ENCODE assay signal across 19 mouse cellular contexts in the genomic region with DNA sequence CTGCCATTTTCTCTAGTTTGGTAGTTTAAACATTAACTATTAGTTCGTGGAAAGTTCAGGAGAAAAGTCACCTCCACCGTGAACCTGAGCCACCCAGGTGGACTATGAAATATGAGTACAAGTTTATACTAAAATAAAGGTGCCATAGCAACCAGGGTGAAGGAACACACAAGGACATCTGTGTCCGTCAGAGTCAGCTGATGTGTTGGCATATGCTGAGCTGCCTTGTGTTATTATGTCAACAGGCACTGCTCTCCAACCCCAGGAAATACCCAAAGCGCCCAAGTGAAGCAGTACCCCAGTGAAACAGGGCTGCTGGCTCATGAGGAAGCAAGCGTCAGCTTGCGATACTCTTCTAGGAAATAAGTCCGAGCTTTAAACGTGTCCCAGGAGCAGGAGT.
DNase-seq lines count a peak whose midpoint lies in the region; ATAC-seq and TF ChIP-seq lines count a peak whose summit lies in the region.
"Had no signal": no experiment of that assay in that cellular context is flagged by ENCODE, and none has a peak within 500 bp of the region (broad histone marks: within the 10 kb centered on the region; RNA-seq: fewer than 3 reads in every experiment).

No protein-coding gene starts in this region.

- no peak overlapping the region for H3K4me3 ChIP-seq in lung, embryonic 14.5 days (ENCODE audit: low read depth, low read length)
- no peak overlapping the region for H3K4me3 ChIP-seq in lung, adult 2 months (replicated peaks; ENCODE audit: extremely low read depth, low read depth, low read length)
- H3K4me3 ChIP-seq in kidney, adult 2 months (ENCODE audit: insufficient read depth, low read depth, low read length), result no peak overlapping the region
- no peak overlapping the region for H3K4me3 ChIP-seq in stomach, embryonic 16.5 days (replicated peaks; ENCODE audit: low read length)
- H3K4me3 ChIP-seq: heart, embryonic 13.5 days; hindbrain, embryonic 13.5 days; left cerebral cortex, adult 2 months had no signal

- TF ChIP-seq CTCF in lung, embryonic 14.5 days (IDR thresholded peaks at IDR 0.05; ENCODE audit: low read depth), result no peak
- no peak for TF ChIP-seq CTCF in lung, adult 2 months (IDR thresholded peaks at IDR 0.05; ENCODE audit: insufficient read depth, low read length)
- TF ChIP-seq CTCF in kidney, adult 2 months (conservative IDR thresholded peaks at IDR 0.05; ENCODE audit: insufficient read depth, insufficient read length, low read depth, low read length), result no peak

- peak; percentile 61; the same call in 1 of the 2 replicates for ATAC-seq in lung, embryonic 14.5 days (ENCODE audit: insufficient read depth)
- peak; percentile 72; the same call in 1 of the 2 replicates for ATAC-seq in stomach, embryonic 16.5 days (ENCODE audit: insufficient read depth, low FRiP score)
- ATAC-seq: activated CD4-positive, CD25-positive, alpha-beta regulatory T cell, adult 4 months; forebrain, embryonic 16.5 days; midbrain, embryonic 16.5 days had no signal

- WGBS in lung, embryonic 14.5 days, result 40% methylated on average over 8 of the region's 8 CpGs
- 51% methylated on average over 8 of the region's 8 CpGs for WGBS in lung, adult 2 months
- WGBS in kidney, adult 2 months, result 24% methylated on average over 8 of the region's 8 CpGs
- WGBS in stomach, embryonic 16.5 days, result 50% methylated on average over 8 of the region's 8 CpGs

- H3K9me3 ChIP-seq in lung, embryonic 14.5 days (ENCODE audit: low read depth, low read length), result no peaks in the 10 kb centered on the region
- H3K9me3 ChIP-seq in stomach, embryonic 16.5 days (replicated peaks; ENCODE audit: control insufficient read depth, low read length), result no peaks in the 10 kb centered on the region
- H3K9me3 ChIP-seq: heart, embryonic 13.5 days; hindbrain, embryonic 13.5 days had no signal

- H3K27me3 ChIP-seq in lung, embryonic 14.5 days (ENCODE audit: insufficient read depth, low read length), result no peaks in the 10 kb centered on the region
- H3K27me3 ChIP-seq in kidney, adult 2 months (replicated peaks; ENCODE audit: control insufficient read depth, insufficient read depth, low read length), result no peaks in the 10 kb centered on the region
- H3K27me3 ChIP-seq in stomach, embryonic 16.5 days (ENCODE audit: control insufficient read depth, insufficient read depth, low read length), result no peaks in the 10 kb centered on the region
- H3K27me3 ChIP-seq: heart, embryonic 13.5 days; hindbrain, embryonic 13.5 days had no signal

- H3K27ac ChIP-seq in lung, embryonic 14.5 days (ENCODE audit: low read depth), result no peak overlapping the region
- H3K27ac ChIP-seq in kidney, adult 2 months (ENCODE audit: insufficient read depth, low read depth, low read length), result peak overlapping the region; percentile 82
- peak overlapping the region; percentile 16 for H3K27ac ChIP-seq in stomach, embryonic 16.5 days (ENCODE audit: low read length)
- H3K27ac ChIP-seq: heart, embryonic 13.5 days; hindbrain, embryonic 13.5 days; left cerebral cortex, adult 2 months; macrophage had no signal

- H3K4me1 ChIP-seq in lung, embryonic 14.5 days (ENCODE audit: insufficient read depth), result no peaks in the 10 kb centered on the region
- peaks cover 3% of the 10 kb centered on the region for H3K4me1 ChIP-seq in lung, adult 2 months (ENCODE audit: control insufficient read depth, insufficient read depth, low read length)
- H3K4me1 ChIP-seq in kidney, adult 2 months (ENCODE audit: control insufficient read depth, insufficient read depth, low read length), result peaks cover 32% of the 10 kb centered on the region
- H3K4me1 ChIP-seq in stomach, embryonic 16.5 days (ENCODE audit: control insufficient read depth, insufficient read depth, low read length), result no peaks in the 10 kb centered on the region

- no peaks in the 10 kb centered on the region for H3K36me3 ChIP-seq in lung, embryonic 14.5 days (ENCODE audit: insufficient read depth)
- H3K36me3 ChIP-seq in kidney, adult 2 months (ENCODE audit: control insufficient read depth, insufficient read depth, low read length), result no peaks in the 10 kb centered on the region
- no peaks in the 10 kb centered on the region for H3K36me3 ChIP-seq in stomach, embryonic 16.5 days (ENCODE audit: control insufficient read depth, insufficient read depth, low read length)
- H3K36me3 ChIP-seq: heart, embryonic 13.5 days; hindbrain, embryonic 13.5 days had no signal

- TF ChIP-seq POLR2A in lung, adult 2 months (IDR thresholded peaks at IDR 0.05; ENCODE audit: borderline replicate concordance, extremely low read depth, low read depth, low read length), result no peak
- no peak for TF ChIP-seq POLR2A in kidney, adult 2 months (IDR thresholded peaks at IDR 0.05; ENCODE audit: low read depth, low read length)

- H3K9ac ChIP-seq in lung, embryonic 14.5 days, result no peak overlapping the region
- H3K9ac ChIP-seq in stomach, embryonic 16.5 days (ENCODE audit: low read length), result no peak overlapping the region
- H3K9ac ChIP-seq: heart, embryonic 13.5 days; hindbrain, embryonic 13.5 days had no signal

- peak; percentile 19 for DNase-seq in lung, embryonic 14.5 days
- no peak for DNase-seq in lung, adult 2 months
- DNase-seq in kidney, adult 2 months, result peak; percentile 82
- peak; percentile 60 to 68 for DNase-seq in kidney, postnatal 36 days
- DNase-seq in adrenal gland, postnatal 25 days, result no peak
- no peak for DNase-seq in T-cell, adult 2 months (ENCODE audit: low spot score)
- DNase-seq in ovary, postnatal 10 days (ENCODE audit: low spot score), result no peak
- DNase-seq: cerebellum, adult 11 months; gastrocnemius, postnatal 10 days; liver; thymus, adult 18-20 months had no signal

- H3K4me2 ChIP-seq in lung, embryonic 14.5 days, result no peak overlapping the region
- no peak overlapping the region for H3K4me2 ChIP-seq in stomach, embryonic 16.5 days (ENCODE audit: low read depth, low read length)
- H3K4me2 ChIP-seq: heart, embryonic 13.5 days; hindbrain, embryonic 13.5 days had no signal

Comparison
In these comparisons a context has a peak if more than half of its experiments do, and no peak if none do; other contexts are left out.
1. DNase-seq: peak in lung, embryonic 14.5 days (single experiment), kidney, adult 2 months (single experiment) and kidney, postnatal 36 days (2 of 2); none in lung, adult 2 months (single experiment), adrenal gland, postnatal 25 days (single experiment), T-cell, adult 2 months (single experiment) and ovary, postnatal 10 days (single experiment).